Mouse (Mus musculus) heart, embryonic 13.5 days (tissue): ENCODE measurements around the gene Hcrtr2. TPM values are rescaled to one million over a fixed set of nuclear protein-coding genes. Genes with fewer than 3 reads are reported as not detected.

Experiments used
- ATAC-seq: fragments of 200-750 bp; cut with Nextera tagmentation; 2 replicates; pipeline ENCODE4 v1.8.0; 2017; ENCODE audit warnings: moderate TSS enrichment; ENCODE audit not compliant: insufficient number of reproducible peaks, low FRiP score, low TSS enrichment; ENCODE audit errors: extremely low read depth
- H3K27ac ChIP-seq: fragments of 300-500 bp; sonication (generic); replicated peaks from 2 replicates; pipeline ENCODE4 v1.5.1; 2015; ENCODE audit warnings: moderate library complexity, mild to moderate bottlenecking, inconsistent platforms
- H3K27me3 ChIP-seq: fragments of 300-500 bp; sonication (generic); replicated peaks from 2 replicates; pipeline ENCODE4 v1.6.1; 2015; ENCODE audit warnings: mild to moderate bottlenecking, inconsistent platforms
- H3K36me3 ChIP-seq: fragments of 300-500 bp; sonication (generic); 2 replicates; pipeline ENCODE4 v1.6.1; 2015; ENCODE audit warnings: mild to moderate bottlenecking, inconsistent platforms
- H3K4me1 ChIP-seq: fragments of 300-500 bp; sonication (generic); 2 replicates; pipeline ENCODE4 v1.6.1; 2015; ENCODE audit warnings: inconsistent platforms
- H3K4me2 ChIP-seq: fragments of 300-500 bp; sonication (generic); 2 replicates; pipeline ENCODE4 v1.6.1; 2015; ENCODE audit warnings: inconsistent platforms, mild to moderate bottlenecking, moderate library complexity
- H3K4me3 ChIP-seq: fragments of 300-500 bp; sonication (generic); 2 replicates; pipeline ENCODE4 v1.5.1; 2015; ENCODE audit warnings: moderate library complexity, mild to moderate bottlenecking, inconsistent platforms
- H3K9ac ChIP-seq: fragments of 300-500 bp; sonication (generic); 2 replicates; pipeline ENCODE4 v1.6.1; 2015; ENCODE audit warnings: inconsistent platforms, mild to moderate bottlenecking, moderate library complexity
- H3K9me3 ChIP-seq: fragments of 300-500 bp; sonication (generic); 2 replicates; pipeline ENCODE4 v1.6.1; 2016; ENCODE audit warnings: inconsistent platforms
- WGBS: fragments of 180-500 bp; shearing (Covaris S2); methylation state at CpG from one replicate; pipeline ENCODE4 v1.1.7; 2015; ENCODE audit warnings: mixed read lengths; 5-methylcytosine and 5-hydroxymethylcytosine counted together
- polyA plus RNA-seq: library from polyadenylated mRNA; unstranded; fragments of >200 nt; fragmentation: Nextera tagmentation; extraction: Ambion mirVana; gene quantifications from 2 replicates; pipeline ENCODE4 v1.2.1, GENCODE M21; 2015

The Hcrtr2 gene
- polyA plus RNA-seq, 1 experiment from 2014 or later, result 0.49 TPM

- H3K9me3 ChIP-seq, result no peaks in the 10 kb centered on the region
- no peaks in the 10 kb centered on the region for H3K27me3 ChIP-seq
- H3K4me2 ChIP-seq, result no peak overlapping the region
- no peaks in the 10 kb centered on the region for H3K4me1 ChIP-seq
- no peak overlapping the region for H3K27ac ChIP-seq
- ATAC-seq, result no peak
- H3K36me3 ChIP-seq, result no peaks in the 10 kb centered on the region
- H3K4me3 ChIP-seq, result no peak overlapping the region
- no peak overlapping the region for H3K9ac ChIP-seq
Measured at GRCm38 (mm10) chr9:76313921-76314320, 9.7 kb downstream of the Hcrtr2 start.

- WGBS, result 60% methylated on average over 1 of the region's 1 CpGs
- H3K27me3 ChIP-seq, result no peaks in the 10 kb centered on the region
- H3K4me1 ChIP-seq, result no peaks in the 10 kb centered on the region
- no peak overlapping the region for H3K27ac ChIP-seq
- no peaks in the 10 kb centered on the region for H3K36me3 ChIP-seq
- no peak overlapping the region for H3K9ac ChIP-seq
- H3K4me3 ChIP-seq, result no peak overlapping the region
- ATAC-seq, result no peak
- H3K9me3 ChIP-seq, result no peaks in the 10 kb centered on the region
- no peak overlapping the region for H3K4me2 ChIP-seq
Measured at GRCm38 (mm10) chr9:76312221-76312620, 11.4 kb downstream of the Hcrtr2 start.

- no peaks in the 10 kb centered on the region for H3K9me3 ChIP-seq
- H3K4me1 ChIP-seq, result no peaks in the 10 kb centered on the region
- no peak overlapping the region for H3K9ac ChIP-seq
- H3K4me3 ChIP-seq, result no peak overlapping the region
- 71% methylated on average over 5 of the region's 5 CpGs for WGBS
- H3K27ac ChIP-seq, result no peak overlapping the region
- H3K4me2 ChIP-seq, result no peak overlapping the region
- no peaks in the 10 kb centered on the region for H3K36me3 ChIP-seq
- no peaks in the 10 kb centered on the region for H3K27me3 ChIP-seq
- no peak for ATAC-seq
Measured at GRCm38 (mm10) chr9:76291384-76291783, 32.3 kb downstream of the Hcrtr2 start.

GRCm38 (mm10) chr9:76270886-76271285 is 52.8 kb downstream of the Hcrtr2 start:
- Histone ChIP-seq H3K9me3 (no peaks in the 10 kb centered on the region), H3K9ac (no peak overlapping the region), H3K4me3 (no peak overlapping the region), H3K27ac (no peak overlapping the region), H3K4me2 (no peak overlapping the region), H3K36me3 (no peaks in the 10 kb centered on the region), H3K27me3 (no peaks in the 10 kb centered on the region), H3K4me1 (no peaks in the 10 kb centered on the region)
- no peak for ATAC-seq

- Histone ChIP-seq H3K4me1 (no peaks in the 10 kb centered on the region), H3K9ac (no peak overlapping the region), H3K27me3 (no peaks in the 10 kb centered on the region), H3K9me3 (no peaks in the 10 kb centered on the region), H3K4me2 (no peak overlapping the region), H3K27ac (no peak overlapping the region), H3K36me3 (no peaks in the 10 kb centered on the region), H3K4me3 (no peak overlapping the region)
- no peak for ATAC-seq
- 67% methylated on average over 5 of the region's 5 CpGs for WGBS
Measured at GRCm38 (mm10) chr9:76257731-76258130, 65.9 kb downstream of the Hcrtr2 start.

GRCm38 (mm10) chr9:76252544-76252943 is 71.1 kb downstream of the Hcrtr2 start:
- WGBS, result 77% methylated on average over 7 of the region's 7 CpGs

GRCm38 (mm10) chr9:76252109-76252508 is 71.5 kb downstream of the Hcrtr2 start:
- no peak for ATAC-seq

More at GRCm38 (mm10) chr9:76252544-76252943, 71.1 kb downstream of the Hcrtr2 start:
- no peak overlapping the region for H3K27ac ChIP-seq
- H3K36me3 ChIP-seq, result no peaks in the 10 kb centered on the region
- H3K4me1 ChIP-seq, result no peaks in the 10 kb centered on the region
- H3K4me2 ChIP-seq, result no peak overlapping the region
- H3K4me3 ChIP-seq, result no peak overlapping the region
- ATAC-seq, result no peak
- no peaks in the 10 kb centered on the region for H3K27me3 ChIP-seq
- no peaks in the 10 kb centered on the region for H3K9me3 ChIP-seq
- H3K9ac ChIP-seq, result no peak overlapping the region

GRCm38 (mm10) chr9:76242322-76242721 is 81.3 kb downstream of the Hcrtr2 start:
- no peak overlapping the region for H3K27ac ChIP-seq
- ATAC-seq, result no peak
- H3K9ac ChIP-seq, result no peak overlapping the region
- no peaks in the 10 kb centered on the region for H3K9me3 ChIP-seq
- H3K4me3 ChIP-seq, result no peak overlapping the region
- H3K4me1 ChIP-seq, result peaks cover 10% of the 10 kb centered on the region
- no peak overlapping the region for H3K4me2 ChIP-seq
- no peaks in the 10 kb centered on the region for H3K36me3 ChIP-seq
- WGBS, result 74% methylated on average over 1 of the region's 1 CpGs
- no peaks in the 10 kb centered on the region for H3K27me3 ChIP-seq

More at GRCm38 (mm10) chr9:76252109-76252508, 71.5 kb downstream of the Hcrtr2 start:
- Histone ChIP-seq H3K36me3 (no peaks in the 10 kb centered on the region), H3K4me1 (no peaks in the 10 kb centered on the region), H3K27ac (no peak overlapping the region), H3K9me3 (no peaks in the 10 kb centered on the region), H3K4me2 (no peak overlapping the region), H3K27me3 (no peaks in the 10 kb centered on the region), H3K4me3 (no peak overlapping the region), H3K9ac (no peak overlapping the region)
- 86% methylated on average over 4 of the region's 4 CpGs for WGBS

GRCm38 (mm10) chr9:76237946-76238345 is 85.7 kb downstream of the Hcrtr2 start:
- H3K9ac ChIP-seq, result no peak overlapping the region
- ATAC-seq, result no peak
- no peaks in the 10 kb centered on the region for H3K27me3 ChIP-seq
- H3K4me2 ChIP-seq, result peak overlapping the region; percentile 85
- 25% methylated on average over 5 of the region's 5 CpGs for WGBS
- H3K36me3 ChIP-seq, result no peaks in the 10 kb centered on the region
- no peaks in the 10 kb centered on the region for H3K9me3 ChIP-seq
- peak overlapping the region; percentile 49; the same call in 1 of the 2 replicates for H3K27ac ChIP-seq
- peaks cover 16% of the 10 kb centered on the region for H3K4me1 ChIP-seq
- 0 out of 2 replicates have a peak overlapping the region, but pooled peaks have one; percentile 6 for H3K4me3 ChIP-seq

GRCm38 (mm10) chr9:76237243-76237642 is 86.4 kb downstream of the Hcrtr2 start:
- no peak for ATAC-seq
- H3K9ac ChIP-seq, result peak overlapping the region; percentile 33; the same call in 1 of the 2 replicates
- H3K27ac ChIP-seq, result no peak overlapping the region
- H3K36me3 ChIP-seq, result no peaks in the 10 kb centered on the region
- peaks cover 16% of the 10 kb centered on the region for H3K4me1 ChIP-seq
- peak overlapping the region; percentile 85 for H3K4me2 ChIP-seq
- H3K4me3 ChIP-seq, result peak overlapping the region; percentile 56
- no peaks in the 10 kb centered on the region for H3K27me3 ChIP-seq
- no peaks in the 10 kb centered on the region for H3K9me3 ChIP-seq
- WGBS, result 18% methylated on average over 12 of the region's 12 CpGs

GRCm38 (mm10) chr9:76236626-76237025 is 87.0 kb downstream of the Hcrtr2 start:
- no peaks in the 10 kb centered on the region for H3K27me3 ChIP-seq
- WGBS, result under 1% methylated on average over 7 of the region's 7 CpGs
- peak overlapping the region; percentile 85 for H3K4me2 ChIP-seq
- no peaks in the 10 kb centered on the region for H3K36me3 ChIP-seq
- peaks cover 16% of the 10 kb centered on the region for H3K4me1 ChIP-seq
- H3K4me3 ChIP-seq, result peak overlapping the region; percentile 56
- no peak overlapping the region for H3K27ac ChIP-seq
- no peaks in the 10 kb centered on the region for H3K9me3 ChIP-seq
- H3K9ac ChIP-seq, result peak overlapping the region; percentile 82; the same call in 1 of the 2 replicates
- peak; percentile 63; the same call in 1 of the 2 replicates for ATAC-seq

GRCm38 (mm10) chr9:76235945-76236503 is 87.6 kb downstream of the Hcrtr2 start:
- peak overlapping the region; percentile 82 for H3K9ac ChIP-seq
- H3K9me3 ChIP-seq, result no peaks in the 10 kb centered on the region
- H3K4me1 ChIP-seq, result peaks cover 16% of the 10 kb centered on the region
- 2% methylated on average over 14 of the region's 14 CpGs for WGBS
- H3K27me3 ChIP-seq, result no peaks in the 10 kb centered on the region
- no peaks in the 10 kb centered on the region for H3K36me3 ChIP-seq
- H3K4me2 ChIP-seq, result peak overlapping the region; percentile 85
- ATAC-seq, result peak; percentile 38; the same call in 1 of the 2 replicates
- H3K4me3 ChIP-seq, result peak overlapping the region; percentile 56
- H3K27ac ChIP-seq, result peak overlapping the region; percentile 67
